Mouse (Mus musculus) layer of hippocampus, postnatal 25 days (tissue): ENCODE results near the gene Exosc9. TPM values are rescaled to one million over a fixed set of nuclear protein-coding genes. Genes with fewer than 3 reads are reported as not detected.

ENCODE experiments used
- DNase-seq, 2 experiments: peaks; one replicate each; pipeline ENCODE4 v3.0.0; 2022; ENCODE audit warnings: mixed read lengths in 2 of 2, low spot score in 1 of 2; ENCODE audit errors: extremely low spot score in 1 of 2
- total RNA-seq, 2 experiments: library from RNA; stranded (reverse); gene quantifications; 2 replicates each; pipeline ENCODE4 v1.2.3; 2021

Gene Exosc9
- total RNA-seq, result 10 to 100 TPM; 38.9 to 42.2 TPM

- DNase-seq, result peak; percentile 97
Observed at GRCm38 (mm10) chr3:36552406-36553047, at the start of gene Exosc9. Gene Exosc9 (plus strand): TSS chr3:36552606.

GRCm38 (mm10) chr3:36505306-36505705, 47.1 kb upstream of the Exosc9 start:
- no peak for DNase-seq

DNA sequence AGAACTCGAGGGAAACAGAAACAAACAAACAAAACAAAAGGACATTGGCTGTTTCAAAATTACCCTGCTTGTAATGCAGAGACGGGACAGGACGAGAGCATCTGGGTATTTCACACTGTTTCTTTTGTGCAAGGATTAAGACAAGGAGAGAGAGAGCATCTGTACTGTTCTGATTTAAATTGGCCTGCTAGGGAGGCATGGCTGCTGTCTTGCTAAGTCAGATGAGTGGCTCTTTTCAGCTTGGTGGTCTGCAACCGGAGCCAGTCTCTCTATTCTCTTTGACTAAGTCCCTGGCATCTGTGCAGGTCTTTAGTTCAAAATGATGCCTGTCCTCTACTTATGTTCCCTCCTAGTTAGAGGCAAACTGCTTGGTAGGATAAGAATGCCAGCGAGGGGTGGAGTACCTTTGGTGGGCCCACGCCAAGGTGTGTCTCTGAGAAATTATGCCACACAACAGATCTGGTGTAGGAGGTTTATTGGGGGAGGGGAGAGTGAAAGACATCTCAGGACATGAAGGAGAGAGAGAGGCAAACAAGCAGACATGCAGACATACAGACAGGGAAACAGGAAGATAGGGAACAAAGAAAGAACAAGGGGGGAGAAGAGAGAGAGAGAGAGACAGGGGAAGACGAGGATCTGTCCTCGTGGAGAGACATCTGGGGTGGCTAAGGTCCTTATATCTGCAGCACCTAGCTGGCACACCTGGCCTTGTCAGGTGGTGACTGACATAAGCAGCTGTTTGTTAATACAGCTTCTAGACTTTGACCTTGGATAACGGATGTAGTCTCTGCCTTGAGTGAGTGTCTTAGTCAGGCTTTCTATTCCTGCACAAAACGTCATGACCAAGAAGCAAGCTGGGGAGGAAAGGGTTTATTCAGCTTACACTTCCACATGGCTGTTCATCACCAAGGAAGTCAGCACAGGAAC, 46.3 kb upstream of the Exosc9 start:
- DNase-seq, result no peak

GRCm38 (mm10) chr3:36511491-36511890, 40.9 kb upstream of the Exosc9 start:
- DNase-seq, result no peak

- no peak for DNase-seq
Observed at GRCm38 (mm10) chr3:36516196-36516595, 36.2 kb upstream of the Exosc9 start.

- peak; percentile 32 to 37 for DNase-seq
Observed at GRCm38 (mm10) chr3:36521073-36522060, 31.0 kb upstream of the Exosc9 start, which contains the start of gene Gm11549. Gene Gm11549 (minus strand): TSS chr3:36521813.

DNA sequence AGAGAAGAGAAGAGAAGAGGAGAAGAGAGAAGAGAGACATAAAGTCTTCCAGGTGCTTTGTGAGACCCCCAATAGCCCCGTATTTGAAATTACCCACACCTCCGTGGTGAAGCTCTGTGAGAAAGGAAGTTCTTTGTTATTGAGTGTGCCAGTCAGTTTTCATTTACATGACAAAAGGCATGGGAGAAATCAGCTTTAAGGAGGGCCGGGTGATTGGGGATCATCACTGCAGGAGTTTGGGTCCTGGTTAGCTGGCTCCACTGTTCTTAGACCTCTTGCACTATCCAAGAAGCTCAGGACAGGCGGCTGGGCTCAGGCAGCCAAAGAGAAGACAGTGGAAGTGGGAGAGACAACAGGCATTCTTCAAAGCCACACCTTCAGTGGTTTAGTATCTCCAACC, 30.3 kb upstream of the Exosc9 start:
- DNase-seq, result no peak

- DNase-seq, result no peak
Observed at GRCm38 (mm10) chr3:36524466-36524865, 27.9 kb upstream of the Exosc9 start.

GRCm38 (mm10) chr3:36530345-36530744, 22.1 kb upstream of the Exosc9 start:
- DNase-seq, result no peak

GRCm38 (mm10) chr3:36530781-36531180, 21.6 kb upstream of the Exosc9 start:
- no peak for DNase-seq

DNA sequence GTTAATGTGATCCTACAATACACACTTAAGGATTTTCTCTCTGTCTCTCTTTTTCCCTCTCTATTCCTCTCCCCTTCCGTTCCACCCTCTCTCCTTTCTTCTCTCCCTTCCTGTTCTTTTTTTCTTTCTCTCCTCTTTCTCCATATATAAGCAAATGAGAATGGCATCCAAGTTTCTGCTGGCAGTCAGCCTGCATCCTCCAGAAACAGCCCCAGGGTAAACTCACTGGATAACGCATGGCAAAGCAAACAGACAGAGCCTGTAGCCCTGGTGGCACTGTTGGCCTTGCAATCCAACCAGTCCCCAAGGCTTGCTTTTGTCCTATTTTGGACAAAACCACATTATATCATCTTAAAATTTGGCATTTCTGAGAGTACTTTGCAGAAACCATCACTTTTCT, 21.2 kb upstream of the Exosc9 start:
- DNase-seq, result no peak

DNA sequence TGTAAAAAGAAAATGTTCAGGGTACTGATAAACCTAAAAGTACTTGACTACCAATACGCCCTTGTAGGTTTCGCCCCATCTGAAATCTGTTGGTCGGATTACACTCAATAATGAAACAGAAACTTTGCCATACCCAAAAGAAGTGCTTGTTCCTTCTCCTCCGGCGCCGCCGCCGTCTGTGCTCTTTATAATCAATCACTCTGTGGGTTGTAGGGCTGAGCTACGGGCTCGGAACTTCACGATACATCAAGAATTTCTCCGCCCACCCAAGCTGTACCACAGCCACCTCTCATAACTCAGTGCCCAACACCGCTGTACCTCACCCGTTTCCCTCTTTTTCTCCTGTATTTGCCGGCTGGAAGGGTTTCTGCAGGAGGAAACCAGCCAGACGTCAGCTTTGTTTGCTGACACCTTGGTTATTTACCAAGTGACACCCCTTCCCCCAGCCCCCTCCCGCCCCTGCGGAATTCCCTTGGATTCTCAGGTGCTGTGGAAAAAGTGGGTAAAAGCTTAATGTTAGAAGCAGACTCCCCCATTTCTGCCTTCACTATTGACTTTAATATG, 20.3 kb upstream of the Exosc9 start:
- DNase-seq, result no peak

- DNase-seq, result no peak
Observed at GRCm38 (mm10) chr3:36532738-36533137, 19.7 kb upstream of the Exosc9 start.

DNA sequence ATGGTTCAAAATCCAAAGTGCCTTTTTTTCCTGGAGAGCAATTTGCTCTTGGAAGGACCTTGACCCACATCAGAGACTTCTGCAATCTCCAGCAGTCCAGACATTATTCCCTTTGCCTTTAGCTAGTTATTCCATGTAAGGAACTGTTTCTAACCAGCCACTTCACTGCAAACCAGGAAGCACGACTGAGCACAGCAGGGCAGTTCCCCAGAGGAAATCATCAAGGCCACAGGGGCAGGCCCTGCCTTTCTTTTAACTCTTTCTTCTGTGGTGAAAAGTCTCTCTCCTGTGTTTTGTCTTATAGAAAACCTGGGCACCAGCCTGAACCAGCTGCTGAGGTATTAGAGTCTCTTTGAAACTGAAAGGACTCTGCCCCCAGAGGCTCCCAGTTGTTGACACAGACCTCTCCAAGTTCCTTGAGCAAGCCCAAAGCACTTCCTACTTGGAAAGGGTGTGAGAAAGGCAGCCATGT, 19.2 kb upstream of the Exosc9 start:
- DNase-seq, result no peak

GRCm38 (mm10) chr3:36536041-36536440, 16.4 kb upstream of the Exosc9 start:
- DNase-seq, result no peak

DNA sequence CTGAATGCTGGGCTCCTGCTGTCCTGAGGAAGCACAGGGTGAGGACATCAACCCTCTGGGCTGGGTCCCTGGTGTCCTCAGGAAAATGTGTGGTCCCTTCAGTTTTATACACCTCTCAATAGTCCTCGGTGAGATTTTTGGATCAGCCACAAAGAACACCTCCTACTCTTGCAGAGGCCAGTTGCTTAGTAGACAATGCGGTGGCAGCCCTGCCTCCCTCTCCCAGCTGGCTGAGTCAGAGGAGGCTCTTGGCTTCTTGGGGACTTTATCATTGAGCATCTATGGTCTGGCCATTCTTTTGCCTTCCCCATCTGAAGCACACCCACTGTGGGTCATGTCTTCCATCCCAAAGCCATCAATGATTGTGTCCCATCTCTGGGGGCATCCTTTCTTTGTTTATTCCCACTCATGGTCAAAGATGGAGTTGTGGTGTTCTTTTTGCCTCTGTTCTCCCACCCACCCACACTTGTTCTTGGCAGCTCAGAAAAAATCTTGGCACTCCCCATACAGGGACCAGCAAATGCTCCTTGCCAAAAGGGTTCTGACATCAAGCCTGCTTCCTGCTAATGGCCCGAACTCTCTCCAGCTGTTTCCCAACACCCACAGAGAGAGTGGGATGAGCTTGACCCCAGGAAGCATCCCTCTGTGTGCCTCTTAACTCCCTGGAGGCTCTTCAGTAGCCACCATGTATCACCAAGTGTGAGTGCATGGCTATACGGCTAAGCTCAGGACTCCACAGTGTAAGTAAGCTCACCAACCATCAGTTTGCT, 14.5 kb upstream of the Exosc9 start:
- no peak for DNase-seq

- no peak for DNase-seq
Observed at GRCm38 (mm10) chr3:36540756-36541155, 11.7 kb upstream of the Exosc9 start.

DNA sequence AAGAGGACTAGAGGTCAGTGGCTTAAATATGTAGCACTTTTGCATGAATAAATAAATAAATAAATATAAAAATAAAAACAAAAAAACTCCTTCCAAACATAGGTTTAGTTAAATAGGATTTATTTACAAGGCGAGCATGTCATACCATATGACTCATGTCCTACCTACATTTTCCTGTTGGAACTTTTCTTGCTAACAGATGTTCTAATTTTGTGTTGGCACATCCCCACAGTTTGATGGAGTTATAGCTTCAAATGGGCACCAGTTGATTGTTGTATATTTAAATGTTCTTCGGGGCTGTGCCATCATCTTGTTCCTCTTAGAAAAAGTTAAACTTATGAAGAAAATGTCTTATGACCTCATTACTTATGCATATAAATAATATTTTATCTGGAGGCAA, 11.0 kb upstream of the Exosc9 start:
- no peak for DNase-seq

- DNase-seq, result no peak
Observed at GRCm38 (mm10) chr3:36544961-36545360, 7.4 kb upstream of the Exosc9 start.
